In the genomic region with DNA sequence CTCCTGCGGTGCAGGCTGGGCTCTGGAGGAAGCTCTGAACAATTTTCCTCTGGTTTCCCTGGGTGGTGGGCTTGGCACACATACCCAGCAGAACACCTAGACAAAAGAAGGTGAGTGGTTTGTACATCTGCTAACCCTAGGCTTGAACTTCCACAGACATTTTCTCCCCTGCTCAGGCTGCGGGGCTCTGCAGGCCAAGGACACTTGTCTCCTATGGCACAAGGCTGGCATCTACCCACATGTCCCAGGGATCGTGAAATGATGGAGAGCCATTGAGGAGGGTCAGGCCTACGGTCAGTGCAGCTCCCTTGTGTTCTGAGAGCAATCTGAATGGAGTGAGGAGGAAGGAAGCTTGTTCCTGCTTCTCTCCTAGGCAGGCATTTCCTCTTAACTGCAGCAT, we compare ENCODE assay signal across 21 mouse cellular contexts.
DNase-seq lines count a peak whose midpoint lies in the region; ATAC-seq and TF ChIP-seq lines count a peak whose summit lies in the region.
"Had no signal": no experiment of that assay in that cellular context is flagged by ENCODE, and none has a peak within 500 bp of the region (broad histone marks: within the 10 kb centered on the region; RNA-seq: fewer than 3 reads in every experiment).

No protein-coding gene starts in this region.

- TF ChIP-seq CTCF in midbrain, postnatal 0 days (IDR thresholded peaks at IDR 0.05) = no peak

- no peak overlapping the region for H3K4me2 ChIP-seq in midbrain, embryonic 16.5 days (ENCODE audit: low read length)
- no peak overlapping the region for H3K4me2 ChIP-seq in midbrain, embryonic 11.5 days
- H3K4me2 ChIP-seq in midbrain, postnatal 0 days (ENCODE audit: low read depth, low read length, poor library complexity, severe bottlenecking) = no peak overlapping the region

- no peak overlapping the region for H3K9ac ChIP-seq in midbrain, embryonic 16.5 days (ENCODE audit: low read depth, low read length)
- no peak overlapping the region for H3K9ac ChIP-seq in midbrain, embryonic 11.5 days (ENCODE audit: low read length)
- H3K9ac ChIP-seq in midbrain, postnatal 0 days (replicated peaks; ENCODE audit: low read length, poor library complexity, severe bottlenecking) = no peak overlapping the region

- no peak overlapping the region for H3K4me3 ChIP-seq in midbrain, embryonic 10.5 days
- H3K4me3 ChIP-seq in midbrain, embryonic 16.5 days (ENCODE audit: low read depth, low read length) = no peak overlapping the region
- no peak overlapping the region for H3K4me3 ChIP-seq in midbrain, embryonic 11.5 days (ENCODE audit: low read depth, low read length)
- no peak overlapping the region for H3K4me3 ChIP-seq in midbrain, postnatal 0 days (ENCODE audit: low read depth, low read length)

- no peaks in the 10 kb centered on the region for H3K9me3 ChIP-seq in midbrain, embryonic 10.5 days (replicated peaks)
- H3K9me3 ChIP-seq in midbrain, embryonic 16.5 days (replicated peaks; ENCODE audit: control insufficient read depth, low read length, poor library complexity, severe bottlenecking) = no peaks in the 10 kb centered on the region
- H3K9me3 ChIP-seq in midbrain, embryonic 11.5 days (ENCODE audit: control insufficient read depth, low read length) = no peaks in the 10 kb centered on the region
- H3K9me3 ChIP-seq in midbrain, postnatal 0 days (ENCODE audit: low read length) = no peaks in the 10 kb centered on the region

- peak; percentile 85 for DNase-seq in heart, adult 11 months
- no peak for DNase-seq in heart, adult 18-20 months
- no peak for DNase-seq in midbrain, embryonic 10.5 days (ENCODE audit: low spot score)
- peak; percentile 77 for DNase-seq in midbrain, embryonic 11.5 days (ENCODE audit: low spot score, missing footprints)
- no peak for DNase-seq in midbrain, postnatal 0 days (ENCODE audit: low spot score)
- DNase-seq: adrenal gland, adult 2 months; adrenal gland, adult 8-10 months; adrenal gland, postnatal 10 days; adrenal gland, postnatal 14 days; adrenal gland, postnatal 25 days; adrenal gland, postnatal 36 days; B cell, adult 2 months; cerebellum, adult 11 months; cerebellum, adult 11-12 months; cerebellum, adult 18-20 months had no signal

- peaks cover 40% of the 10 kb centered on the region for H3K4me1 ChIP-seq in midbrain, embryonic 10.5 days
- H3K4me1 ChIP-seq in midbrain, embryonic 16.5 days (ENCODE audit: control insufficient read depth, insufficient read depth, low read length) = peaks cover 10% of the 10 kb centered on the region; the same call in 1 of the 2 replicates
- peaks cover 10% of the 10 kb centered on the region for H3K4me1 ChIP-seq in midbrain, embryonic 11.5 days (ENCODE audit: control insufficient read depth, insufficient read depth, low read length)
- H3K4me1 ChIP-seq in midbrain, postnatal 0 days (ENCODE audit: insufficient read depth, low read length) = 0 out of 2 replicates have a peak, but pooled peaks cover 3% of the 10 kb centered on the region

- H3K36me3 ChIP-seq in midbrain, embryonic 10.5 days = no peaks in the 10 kb centered on the region
- no peaks in the 10 kb centered on the region for H3K36me3 ChIP-seq in midbrain, embryonic 16.5 days (ENCODE audit: control insufficient read depth, insufficient read depth, low read length)
- H3K36me3 ChIP-seq in midbrain, embryonic 11.5 days (ENCODE audit: control insufficient read depth, insufficient read depth, low read length) = no peaks in the 10 kb centered on the region
- no peaks in the 10 kb centered on the region for H3K36me3 ChIP-seq in midbrain, postnatal 0 days (ENCODE audit: insufficient read depth, low read length)
- H3K36me3 ChIP-seq: G1E had no signal

- WGBS in midbrain, embryonic 10.5 days = 88% methylated on average over 4 of the region's 4 CpGs
- WGBS in midbrain, embryonic 16.5 days = 95% methylated on average over 4 of the region's 4 CpGs
- 90% methylated on average over 4 of the region's 4 CpGs for WGBS in midbrain, embryonic 11.5 days
- 89% methylated on average over 4 of the region's 4 CpGs for WGBS in midbrain, postnatal 0 days

- H3K27ac ChIP-seq in midbrain, embryonic 10.5 days (replicated peaks) = peak overlapping the region; percentile 67
- no peak overlapping the region for H3K27ac ChIP-seq in midbrain, embryonic 16.5 days (ENCODE audit: low read length)
- no peak overlapping the region for H3K27ac ChIP-seq in midbrain, embryonic 11.5 days (ENCODE audit: low read depth, low read length)
- no peak overlapping the region for H3K27ac ChIP-seq in midbrain, postnatal 0 days (ENCODE audit: low read depth, low read length)

- H3K27me3 ChIP-seq in midbrain, embryonic 10.5 days (ENCODE audit: low read depth, poor library complexity, severe bottlenecking) = peaks cover 49% of the 10 kb centered on the region
- peaks cover 4% of the 10 kb centered on the region; the same call in 1 of the 2 replicates for H3K27me3 ChIP-seq in midbrain, embryonic 16.5 days (ENCODE audit: control insufficient read depth, insufficient read depth, low read depth, low read length)
- H3K27me3 ChIP-seq in midbrain, embryonic 11.5 days (ENCODE audit: control insufficient read depth, insufficient read depth, low read length) = peaks cover 2% of the 10 kb centered on the region
- H3K27me3 ChIP-seq in midbrain, postnatal 0 days (ENCODE audit: insufficient read depth, low read length) = no peaks in the 10 kb centered on the region; the same call in none of the 2 replicates
- H3K27me3 ChIP-seq: CH12.LX, Patski had no signal

- ATAC-seq in midbrain, embryonic 16.5 days = no peak
- no peak for ATAC-seq in midbrain, embryonic 11.5 days (ENCODE audit: low FRiP score)
- ATAC-seq in midbrain, postnatal 0 days (ENCODE audit: low FRiP score) = no peak
- ATAC-seq: activated CD4-positive, CD25-positive, alpha-beta regulatory T cell, adult 4 months; CD4-positive, CD25-positive, alpha-beta regulatory T cell, adult 4 months; Patski had no signal

Comparison
In these comparisons a context has a peak if more than half of its experiments do, and no peak if none do; other contexts are left out.
1. DNase-seq: peak in heart, adult 11 months (single experiment) and midbrain, embryonic 11.5 days (single experiment); none in heart, adult 18-20 months (0 of 2), midbrain, embryonic 10.5 days (single experiment) and midbrain, postnatal 0 days (single experiment).